Mouse (Mus musculus) neural tube, embryonic 15.5 days (tissue): ENCODE results near the gene Mxi1. TPM values are rescaled to one million over a fixed set of nuclear protein-coding genes. Genes with fewer than 3 reads are reported as not detected.
"Not testable (repeated sequence)": the region's sequence is repeated elsewhere in the genome, so short reads cannot be mapped to it uniquely, and the experiment has no call there.

Experiments
- ATAC-seq: fragments of 200-750 bp; cut with Nextera tagmentation; 2 replicates; pipeline ENCODE4 v1.8.0; 2017; ENCODE audit warnings: mild to moderate bottlenecking, moderate TSS enrichment, moderate library complexity; ENCODE audit not compliant: low FRiP score
- H3K27ac ChIP-seq: fragments of 300-500 bp; sonication (generic); replicated peaks from 2 replicates; pipeline ENCODE4 v1.5.1; 2015; ENCODE audit warnings: mild to moderate bottlenecking, inconsistent platforms
- H3K27me3 ChIP-seq: fragments of 300-500 bp; sonication (generic); replicated peaks from 2 replicates; pipeline ENCODE4 v1.6.1; 2015; ENCODE audit warnings: inconsistent platforms
- H3K36me3 ChIP-seq: fragments of 300-500 bp; sonication (generic); 2 replicates; pipeline ENCODE4 v1.6.1; 2015; ENCODE audit warnings: inconsistent platforms
- H3K4me1 ChIP-seq: fragments of 300-500 bp; sonication (generic); 2 replicates; pipeline ENCODE4 v1.6.1; 2015; ENCODE audit warnings: inconsistent platforms
- H3K4me2 ChIP-seq: fragments of 300-500 bp; sonication (generic); 2 replicates; pipeline ENCODE4 v1.6.1; 2015; ENCODE audit warnings: inconsistent platforms, mild to moderate bottlenecking, moderate library complexity
- H3K4me3 ChIP-seq: fragments of 300-500 bp; sonication (generic); replicated peaks from 2 replicates; pipeline ENCODE4 v1.5.1; 2015; ENCODE audit warnings: mild to moderate bottlenecking, inconsistent platforms
- H3K9ac ChIP-seq: fragments of 300-500 bp; sonication (generic); replicated peaks from 2 replicates; pipeline ENCODE4 v1.6.1; 2015; ENCODE audit warnings: mild to moderate bottlenecking, inconsistent platforms
- H3K9me3 ChIP-seq: fragments of 300-500 bp; sonication (generic); replicated peaks from 2 replicates; pipeline ENCODE4 v1.6.1; 2016; ENCODE audit warnings: inconsistent platforms
- WGBS: fragments of 180-500 bp; shearing (Covaris S2); methylation state at CpG from one replicate; pipeline ENCODE4 v1.1.7; 2015; ENCODE audit warnings: mixed read lengths; 5-methylcytosine and 5-hydroxymethylcytosine counted together
- polyA plus RNA-seq: library from polyadenylated mRNA; unstranded; fragments of >200 nt; fragmentation: Nextera tagmentation; extraction: Ambion mirVana; gene quantifications from 2 replicates; pipeline ENCODE4 v1.2.1, GENCODE M21; 2015

Gene Mxi1
- polyA plus RNA-seq, 1 experiment from 2014 or later: 40.0 TPM

- H3K27me3 ChIP-seq: no peaks in the 10 kb centered on the region
- 20% methylated on average over 7 of the region's 7 CpGs for WGBS
- no peak overlapping the region for H3K4me3 ChIP-seq
- H3K4me2 ChIP-seq: no peak overlapping the region
- ATAC-seq: no peak
- H3K9me3 ChIP-seq: no peaks in the 10 kb centered on the region
- no peaks in the 10 kb centered on the region for H3K36me3 ChIP-seq
- no peak overlapping the region for H3K27ac ChIP-seq
- H3K9ac ChIP-seq: no peak overlapping the region
- H3K4me1 ChIP-seq: peaks cover 9% of the 10 kb centered on the region
Measured at GRCm38 (mm10) chr19:53394552-53394951, 84.2 kb downstream of the Mxi1 start.

- not testable (repeated sequence) for H3K27ac ChIP-seq, ATAC-seq, H3K4me1 ChIP-seq, H3K27me3 ChIP-seq, H3K9ac ChIP-seq, H3K9me3 ChIP-seq, H3K4me3 ChIP-seq, H3K36me3 ChIP-seq, H3K4me2 ChIP-seq
- 81% methylated on average over 3 of the region's 3 CpGs for WGBS
Measured at GRCm38 (mm10) chr19:53394956-53395355, 84.6 kb downstream of the Mxi1 start.

GRCm38 (mm10) chr19:53395805-53396204 lies 85.5 kb downstream of the Mxi1 start:
- not testable (repeated sequence) for H3K4me2 ChIP-seq, H3K36me3 ChIP-seq, H3K27me3 ChIP-seq, ATAC-seq, H3K9me3 ChIP-seq, H3K4me1 ChIP-seq, H3K9ac ChIP-seq, H3K4me3 ChIP-seq, H3K27ac ChIP-seq
- 60% methylated on average over 5 of the region's 5 CpGs for WGBS

GRCm38 (mm10) chr19:53397451-53398233 lies 87.3 kb downstream of the Mxi1 start:
- Histone ChIP-seq H3K4me2 (no peak overlapping the region), H3K36me3 (no peaks in the 10 kb centered on the region), H3K4me1 (no peaks in the 10 kb centered on the region), H3K9me3 (no peaks in the 10 kb centered on the region), H3K27ac (no peak overlapping the region), H3K9ac (no peak overlapping the region), H3K27me3 (no peaks in the 10 kb centered on the region), H3K4me3 (no peak overlapping the region)
- 85% methylated on average over 12 of the region's 12 CpGs for WGBS
- ATAC-seq: no peak

- no peak overlapping the region for H3K27ac ChIP-seq
- 86% methylated on average over 4 of the region's 4 CpGs for WGBS
- H3K27me3 ChIP-seq: no peaks in the 10 kb centered on the region
- H3K4me3 ChIP-seq: no peak overlapping the region
- no peak for ATAC-seq
- H3K9me3 ChIP-seq: no peaks in the 10 kb centered on the region
- no peak overlapping the region for H3K4me2 ChIP-seq
- no peak overlapping the region for H3K9ac ChIP-seq
- no peaks in the 10 kb centered on the region for H3K4me1 ChIP-seq
- H3K36me3 ChIP-seq: no peaks in the 10 kb centered on the region
Measured at GRCm38 (mm10) chr19:53399213-53399612, 88.9 kb downstream of the Mxi1 start.

GRCm38 (mm10) chr19:53400332-53401110 lies 90.2 kb downstream of the Mxi1 start:
- no peak for ATAC-seq
- H3K9me3 ChIP-seq: no peaks in the 10 kb centered on the region
- no peaks in the 10 kb centered on the region for H3K4me1 ChIP-seq
- no peak overlapping the region for H3K4me3 ChIP-seq
- no peaks in the 10 kb centered on the region for H3K36me3 ChIP-seq
- no peaks in the 10 kb centered on the region for H3K27me3 ChIP-seq
- no peak overlapping the region for H3K9ac ChIP-seq
- H3K27ac ChIP-seq: no peak overlapping the region
- H3K4me2 ChIP-seq: no peak overlapping the region
- 87% methylated on average over 16 of the region's 16 CpGs for WGBS

- no peaks in the 10 kb centered on the region for H3K9me3 ChIP-seq
- no peak overlapping the region for H3K9ac ChIP-seq
- H3K4me1 ChIP-seq: no peaks in the 10 kb centered on the region
- H3K4me3 ChIP-seq: no peak overlapping the region
- H3K36me3 ChIP-seq: no peaks in the 10 kb centered on the region
- H3K27me3 ChIP-seq: no peaks in the 10 kb centered on the region
- no peak overlapping the region for H3K4me2 ChIP-seq
- 43% methylated on average over 12 of the region's 12 CpGs for WGBS
- no peak for ATAC-seq
- no peak overlapping the region for H3K27ac ChIP-seq
Measured at GRCm38 (mm10) chr19:53402741-53403432, 92.6 kb downstream of the Mxi1 start.

- H3K9me3 ChIP-seq: no peaks in the 10 kb centered on the region
- no peaks in the 10 kb centered on the region for H3K4me1 ChIP-seq
- H3K9ac ChIP-seq: no peak overlapping the region
- no peaks in the 10 kb centered on the region for H3K36me3 ChIP-seq
- H3K4me2 ChIP-seq: no peak overlapping the region
- WGBS: 95% methylated on average over 10 of the region's 10 CpGs
- H3K4me3 ChIP-seq: no peak overlapping the region
- no peak for ATAC-seq
- no peaks in the 10 kb centered on the region for H3K27me3 ChIP-seq
- no peak overlapping the region for H3K27ac ChIP-seq
Measured at GRCm38 (mm10) chr19:53404219-53404836, 94.0 kb downstream of the Mxi1 start.

GRCm38 (mm10) chr19:53404837-53405356 lies 94.6 kb downstream of the Mxi1 start:
- H3K27me3 ChIP-seq: no peaks in the 10 kb centered on the region
- no peaks in the 10 kb centered on the region for H3K36me3 ChIP-seq
- no peak overlapping the region for H3K4me2 ChIP-seq
- WGBS: 74% methylated on average over 18 of the region's 18 CpGs
- H3K9ac ChIP-seq: no peak overlapping the region
- no peak overlapping the region for H3K27ac ChIP-seq
- no peaks in the 10 kb centered on the region for H3K9me3 ChIP-seq
- no peak overlapping the region for H3K4me3 ChIP-seq
- H3K4me1 ChIP-seq: no peaks in the 10 kb centered on the region
- ATAC-seq: no peak

GRCm38 (mm10) chr19:53405810-53406209 lies 95.5 kb downstream of the Mxi1 start:
- H3K9me3 ChIP-seq: no peaks in the 10 kb centered on the region
- 83% methylated on average over 2 of the region's 2 CpGs for WGBS
- H3K27me3 ChIP-seq: no peaks in the 10 kb centered on the region

GRCm38 (mm10) chr19:53407350-53407749 lies 97.0 kb downstream of the Mxi1 start:
- no peak overlapping the region for H3K4me3 ChIP-seq
- 86% methylated on average over 2 of the region's 2 CpGs for WGBS
- no peaks in the 10 kb centered on the region for H3K4me1 ChIP-seq
- no peaks in the 10 kb centered on the region for H3K27me3 ChIP-seq
- H3K36me3 ChIP-seq: no peaks in the 10 kb centered on the region
- no peak overlapping the region for H3K9ac ChIP-seq
- no peak overlapping the region for H3K27ac ChIP-seq
- no peak overlapping the region for H3K4me2 ChIP-seq
- H3K9me3 ChIP-seq: no peaks in the 10 kb centered on the region
- no peak for ATAC-seq

More at GRCm38 (mm10) chr19:53405810-53406209, 95.5 kb downstream of the Mxi1 start:
- Histone ChIP-seq H3K4me1 (no peaks in the 10 kb centered on the region), H3K36me3 (no peaks in the 10 kb centered on the region), H3K27ac (no peak overlapping the region), H3K4me3 (no peak overlapping the region), H3K9ac (no peak overlapping the region), H3K4me2 (no peak overlapping the region)
- ATAC-seq: no peak
